Mouse (Mus musculus) neural tube, embryonic 10.5 days (tissue): ENCODE data around the gene Arl5c.

Source experiments
- DNase-seq: peaks from one replicate; pipeline ENCODE4 v3.0.0-alpha.2; 2017; ENCODE audit warnings: low spot score; ENCODE audit errors: extremely low spot score

Arl5c gene

GRCm38 (mm10) chr11:98019883-98020610, 24.1 kb upstream of the Arl5c start:
- DNase-seq: no peak

- no peak for DNase-seq
Observed at GRCm38 (mm10) chr11:98018858-98019641, 23.1 kb upstream of the Arl5c start.

DNA sequence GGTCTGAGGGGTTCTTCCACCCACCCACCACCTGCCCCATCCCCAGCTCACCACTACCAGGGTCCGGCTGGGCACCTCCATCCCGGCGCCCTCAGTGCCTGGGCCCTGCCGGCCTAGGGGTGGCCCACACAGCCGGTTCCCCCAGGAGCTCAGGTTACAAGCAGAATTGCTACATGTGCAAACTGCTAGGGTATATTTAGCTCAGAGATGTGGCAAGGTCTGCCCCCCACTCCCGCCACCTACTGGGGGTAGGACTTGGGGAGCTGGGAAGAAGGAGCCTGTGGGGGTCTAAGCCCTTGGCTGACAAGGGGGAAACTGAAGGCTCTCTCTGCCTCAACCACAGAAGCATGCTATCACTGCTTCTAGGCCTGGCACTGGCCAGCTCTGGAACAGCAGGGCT, 22.2 kb upstream of the Arl5c start:
- no peak for DNase-seq

- no peak for DNase-seq
Observed at GRCm38 (mm10) chr11:98016824-98017223, 20.8 kb upstream of the Arl5c start.

GRCm38 (mm10) chr11:98016177-98016576, 20.2 kb upstream of the Arl5c start:
- no peak for DNase-seq

DNA sequence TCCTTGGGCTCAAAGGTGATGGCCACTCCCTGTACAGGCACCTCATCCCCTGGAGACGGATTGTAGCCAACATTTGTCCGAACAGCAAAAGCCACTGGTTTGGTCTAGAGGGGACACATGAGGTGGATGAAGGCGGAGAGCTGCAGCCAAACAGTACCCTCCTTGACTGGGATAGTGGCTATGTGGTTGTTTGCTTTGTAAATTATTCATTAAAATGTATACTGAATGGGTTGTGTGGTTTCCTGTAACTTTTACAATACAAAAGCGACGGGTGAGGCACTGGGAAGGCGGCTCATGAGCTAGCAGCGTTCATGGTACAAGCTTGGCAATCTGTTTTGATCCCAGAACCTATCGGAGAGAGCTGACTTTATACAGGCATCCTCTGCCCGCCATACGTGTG, 16.9 kb upstream of the Arl5c start:
- DNase-seq: no peak

DNA sequence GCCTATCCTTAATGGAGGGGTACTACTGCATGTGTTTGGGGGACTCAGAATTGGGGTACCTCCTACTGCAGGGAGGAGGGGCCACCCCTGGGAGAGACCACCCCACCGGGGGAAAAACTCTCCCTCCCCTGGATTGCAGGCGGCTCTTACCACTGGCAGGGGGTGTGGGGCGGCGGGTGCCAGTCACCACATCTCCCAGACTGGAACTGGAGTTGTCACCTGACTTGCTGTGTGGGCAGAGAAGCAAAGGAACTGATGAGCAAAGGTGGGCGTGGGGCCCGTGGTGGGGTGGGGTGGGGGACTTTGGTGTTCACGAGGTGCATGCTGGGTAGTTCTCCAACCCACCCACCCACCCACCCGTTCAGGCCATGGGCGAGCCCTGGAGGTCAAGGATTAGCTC, 15.7 kb upstream of the Arl5c start:
- DNase-seq: no peak

DNA sequence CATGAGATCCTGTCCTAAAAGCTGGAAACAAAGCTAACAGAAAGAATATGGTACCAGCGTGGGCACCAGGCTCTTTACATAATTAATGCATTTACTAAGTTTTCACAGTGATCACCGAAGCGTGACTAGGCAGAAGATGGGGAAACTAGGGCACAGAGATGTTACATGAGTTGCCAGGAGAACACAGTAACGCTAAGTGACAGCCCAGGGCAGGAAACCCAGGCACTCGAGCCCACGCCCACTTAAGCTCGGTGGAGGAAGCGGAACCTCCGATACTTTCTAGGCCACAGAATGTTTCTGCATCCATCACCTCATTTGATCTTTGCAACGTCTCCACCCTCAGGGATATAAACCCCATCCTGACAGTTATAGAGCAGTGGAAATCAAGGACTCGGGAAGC, 12.1 kb upstream of the Arl5c start:
- DNase-seq: no peak

GRCm38 (mm10) chr11:98005686-98006085, 9.7 kb upstream of the Arl5c start:
- no peak for DNase-seq

- DNase-seq: no peak
Observed at GRCm38 (mm10) chr11:98005076-98005475, 9.1 kb upstream of the Arl5c start.

GRCm38 (mm10) chr11:98004161-98004560, 8.2 kb upstream of the Arl5c start:
- no peak for DNase-seq

DNA sequence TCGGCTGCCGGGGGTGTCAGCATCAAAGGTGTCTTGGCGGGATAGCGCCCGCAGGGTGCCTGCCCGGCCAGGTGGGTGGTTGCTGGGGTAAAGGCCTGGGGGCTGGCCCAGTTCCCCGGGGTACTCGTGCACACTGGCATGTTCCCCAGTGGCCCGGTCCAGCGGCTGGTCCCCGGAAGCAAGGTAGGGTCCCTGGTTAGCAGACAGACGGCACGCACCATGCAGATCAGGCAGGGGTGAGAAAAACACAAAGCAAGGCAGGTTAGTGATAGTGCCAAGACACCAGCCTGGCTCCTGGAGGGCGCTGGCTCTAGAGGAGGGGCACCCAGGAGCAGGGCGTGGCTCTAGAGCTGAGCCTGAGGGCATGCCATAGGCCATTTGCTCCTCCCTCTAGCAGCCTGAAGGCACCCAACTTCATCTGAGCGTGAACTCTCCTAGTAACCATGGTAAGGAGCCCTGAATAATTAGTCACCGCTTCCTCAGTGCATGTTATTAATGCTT, 7.2 kb upstream of the Arl5c start:
- DNase-seq: no peak

GRCm38 (mm10) chr11:98002627-98003026, 6.6 kb upstream of the Arl5c start:
- peak; percentile 85 for DNase-seq

GRCm38 (mm10) chr11:98001986-98002385, 6.0 kb upstream of the Arl5c start:
- DNase-seq: no peak

GRCm38 (mm10) chr11:98001351-98001824, 5.4 kb upstream of the Arl5c start:
- DNase-seq: no peak

GRCm38 (mm10) chr11:98000378-98001140, 4.6 kb upstream of the Arl5c start:
- no peak for DNase-seq

DNA sequence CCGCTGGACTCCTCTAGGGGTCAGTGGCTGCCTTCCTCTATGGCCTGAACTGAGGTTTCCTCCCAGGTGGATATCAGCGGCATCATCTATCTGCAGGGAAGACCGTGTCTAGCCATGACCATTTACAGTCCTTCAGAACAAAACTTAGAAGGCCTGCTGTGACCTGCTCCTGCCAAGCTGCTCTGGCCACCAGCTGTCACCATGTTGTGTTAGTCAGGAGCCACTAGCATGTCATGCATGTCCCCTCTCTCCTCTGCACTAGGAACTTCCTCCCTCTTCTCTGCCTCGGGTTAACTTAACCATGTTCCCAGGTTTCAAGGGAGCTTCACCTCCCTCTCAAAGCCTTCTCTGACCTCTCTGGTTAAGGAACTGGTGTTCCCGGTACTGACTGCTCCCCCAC, 3.8 kb upstream of the Arl5c start:
- DNase-seq: no peak

GRCm38 (mm10) chr11:97998898-97999608, 3.1 kb upstream of the Arl5c start:
- no peak for DNase-seq

DNA sequence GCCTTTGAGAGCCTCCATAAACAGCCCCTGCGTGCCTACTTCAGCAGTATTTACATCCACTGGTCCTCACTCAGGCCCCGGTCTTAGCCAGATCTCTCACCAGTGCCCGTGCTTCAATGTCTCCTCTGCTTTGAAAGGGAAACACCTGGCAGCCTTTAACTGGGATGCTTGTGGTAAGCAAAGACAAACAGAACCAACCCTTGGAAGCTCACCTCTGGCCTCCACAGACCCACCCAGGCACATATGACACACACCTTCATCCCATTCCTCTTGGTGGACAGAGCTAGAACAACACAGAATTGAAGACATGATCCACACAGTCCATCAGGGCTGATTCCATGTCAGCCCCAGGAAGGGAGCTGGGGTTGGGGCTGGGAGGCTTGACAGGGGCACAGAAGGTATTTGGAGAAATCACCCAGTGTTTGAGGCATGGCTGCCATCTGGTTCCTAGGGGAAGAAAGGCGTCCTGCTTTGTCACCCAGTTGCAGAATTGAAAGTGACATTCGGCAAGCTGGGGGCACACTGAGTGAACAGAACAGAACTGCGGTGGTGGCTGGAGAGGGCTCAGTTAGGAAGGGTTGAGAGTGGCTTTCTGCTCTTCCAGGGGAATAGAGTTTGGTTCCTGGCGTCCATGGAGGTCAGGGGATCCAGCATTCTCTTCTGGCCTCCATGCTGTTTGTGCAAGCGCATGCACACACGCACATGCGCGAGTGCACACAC, 2.3 kb upstream of the Arl5c start:
- DNase-seq: no peak

- DNase-seq: no peak
Observed at GRCm38 (mm10) chr11:97997387-97997960, 1.5 kb upstream of the Arl5c start.
